Mouse (Mus musculus) skeletal muscle tissue, postnatal 0 days (tissue): ENCODE results near the gene Lmnb2. TPM values are rescaled to one million over a fixed set of nuclear protein-coding genes. Genes with fewer than 3 reads are reported as not detected.

Source experiments
- polyA plus RNA-seq: library from polyadenylated mRNA; unstranded; fragments of >200 nt; fragmentation: Nextera tagmentation; extraction: Ambion mirVana; gene quantifications from 2 replicates; pipeline ENCODE4 v1.2.1, GENCODE M21; 2015

Gene Lmnb2
- polyA plus RNA-seq: 23.4 and 25.6 TPM in 2 replicates

DNA sequence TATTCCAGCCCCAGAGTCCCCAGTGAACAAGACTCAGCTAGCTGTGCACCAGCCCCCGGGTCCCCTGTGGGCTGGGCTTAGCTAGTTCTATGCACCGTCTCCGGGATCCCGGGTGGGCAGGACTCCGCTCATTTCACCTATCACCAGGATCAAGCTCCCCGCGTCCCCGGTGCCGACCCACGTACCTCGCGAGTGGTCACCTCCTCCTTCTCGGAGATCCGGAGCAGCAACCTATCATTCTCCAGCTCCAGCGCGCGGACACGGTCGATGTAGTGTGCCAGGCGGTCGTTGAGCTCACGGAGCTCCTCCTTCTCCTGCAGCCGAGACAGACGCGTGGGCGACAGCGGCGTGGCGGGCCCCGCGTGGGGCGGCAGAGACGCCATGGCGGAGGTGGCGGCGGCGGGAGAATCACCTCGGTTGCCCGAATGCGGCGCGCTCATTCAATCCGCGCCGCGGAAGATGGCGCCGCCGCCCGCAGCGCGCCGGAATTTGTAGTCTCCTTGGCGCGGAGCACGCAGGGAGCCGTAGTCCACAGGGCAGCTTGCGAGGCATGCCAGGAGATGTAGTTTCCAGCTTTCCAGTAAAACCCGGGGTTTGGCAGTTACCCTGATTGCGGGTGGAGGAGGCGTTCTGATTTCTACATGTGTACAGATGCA lies at the start of gene Lmnb2:
Gene Lmnb2 (minus strand): TSS at position 467 of the 656 bp plus-strand sequence.

DNA sequence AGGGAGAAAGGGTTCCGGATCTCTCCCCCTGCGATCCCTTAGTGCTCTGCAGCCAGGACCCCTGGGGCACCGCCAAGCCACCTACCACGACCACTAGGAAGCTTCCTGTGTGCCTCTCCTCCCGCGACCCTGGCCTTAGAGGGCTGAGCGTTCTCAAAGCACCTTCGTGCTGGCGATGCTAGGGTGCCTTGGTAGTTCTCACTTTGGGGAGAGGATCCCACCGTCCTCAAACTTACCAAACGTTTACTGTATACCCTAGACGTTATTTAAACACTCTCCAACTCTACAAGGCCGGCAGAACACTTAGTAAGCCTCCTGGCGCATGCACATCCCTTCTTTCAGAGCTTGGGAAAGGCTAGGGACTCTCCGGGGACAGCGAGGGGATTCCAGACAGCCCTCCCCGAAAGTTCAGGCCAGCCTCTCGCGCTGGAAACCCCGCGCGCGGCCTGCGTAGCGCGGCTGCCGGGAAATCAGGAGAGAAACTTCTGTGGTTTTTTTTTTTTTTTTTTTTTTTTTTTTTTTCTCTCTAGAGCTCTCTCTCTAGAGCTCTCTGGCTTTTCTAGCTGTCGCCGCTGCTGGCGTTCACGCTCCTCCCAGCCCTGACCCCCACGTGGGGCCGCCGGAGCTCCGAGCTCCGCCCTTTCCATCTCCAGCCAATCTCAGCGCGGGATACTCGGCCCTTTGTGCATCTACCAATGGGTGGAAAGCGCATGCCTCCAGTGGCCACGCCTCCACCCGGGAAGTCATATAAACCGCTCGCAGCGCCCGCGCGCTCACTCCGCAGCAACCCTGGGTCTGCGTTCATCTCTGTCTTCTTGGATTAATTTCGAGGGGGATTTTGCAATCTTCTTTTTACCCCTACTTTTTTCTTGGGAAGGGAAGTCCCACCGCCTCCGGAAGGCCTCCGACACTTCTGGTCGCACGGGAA lies 11.5 kb upstream of the Lmnb2 start, which contains the start of gene Gadd45b:
Gene Gadd45b (plus strand): TSS at position 775 of the 928 bp plus-strand sequence.

DNA sequence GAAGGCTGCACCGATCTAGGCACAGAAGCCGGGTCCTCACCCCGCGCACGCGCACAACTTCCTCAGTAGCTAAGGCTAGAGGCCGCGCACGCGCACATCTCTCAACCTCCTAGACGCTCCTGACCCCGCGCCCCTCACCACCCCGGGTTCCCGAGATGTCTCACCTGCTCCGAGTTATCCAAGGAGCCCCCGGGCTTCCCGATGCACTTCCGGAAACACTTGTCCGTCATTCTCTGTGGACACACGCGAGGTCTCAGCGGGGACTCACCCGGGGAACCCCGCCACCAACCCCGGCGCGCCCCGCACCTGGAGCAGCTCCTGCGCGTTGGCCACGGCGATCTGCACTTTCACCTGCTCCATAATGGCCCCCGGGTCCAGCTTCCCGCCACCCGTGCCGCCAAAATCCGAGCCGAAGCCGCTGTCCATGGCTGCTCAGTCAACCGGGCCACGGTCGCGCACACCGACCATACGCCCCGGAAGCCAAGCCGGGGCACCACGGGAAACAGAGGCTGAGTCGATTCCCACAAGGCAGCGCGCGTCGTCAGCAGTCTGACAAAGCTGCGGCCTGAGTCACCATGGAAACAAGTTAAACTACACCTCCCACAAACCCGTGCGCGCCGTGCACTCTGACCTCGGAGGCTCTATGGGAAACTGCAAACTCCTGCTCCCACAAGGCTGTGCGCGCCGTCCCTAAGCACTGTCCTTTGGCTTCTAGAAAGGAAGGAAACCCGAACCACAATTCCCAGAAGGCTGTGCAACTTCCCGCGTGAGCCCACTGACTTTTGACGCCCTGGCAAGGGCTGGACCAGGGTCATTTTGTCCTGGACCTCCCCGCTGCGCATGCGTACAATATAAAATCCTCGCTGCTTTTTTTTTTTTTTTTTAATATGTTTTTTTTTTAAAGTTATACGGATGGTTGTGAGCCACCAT lies 17.5 kb downstream of the Lmnb2 start, which contains the start of gene Timm13:
Gene Timm13 (minus strand): TSS at position 652 of the 930 bp plus-strand sequence.

DNA sequence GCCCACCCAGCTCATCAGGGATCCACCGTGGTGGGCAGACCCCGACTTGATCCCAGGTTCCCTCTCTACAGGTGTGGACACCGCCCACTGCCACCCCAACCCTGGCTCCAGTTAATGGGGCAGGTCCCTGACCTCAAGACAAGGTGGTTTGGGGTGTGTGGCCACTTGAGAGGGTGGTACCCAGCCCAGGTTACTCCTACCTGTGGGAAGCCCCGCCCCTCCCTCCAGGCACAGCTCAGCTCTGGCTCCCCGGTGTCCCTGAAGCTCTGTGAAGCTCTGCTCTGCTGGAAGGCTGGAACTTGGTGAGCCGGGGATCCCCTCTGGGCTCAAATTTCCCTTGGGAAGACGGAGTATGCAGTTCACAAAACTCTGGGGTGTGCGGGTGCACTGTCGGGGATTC lies 46.5 kb downstream of the Lmnb2 start, which contains the start of gene Tmprss9:
Gene Tmprss9 (plus strand): TSS at position 268 of the 400 bp plus-strand sequence.

DNA sequence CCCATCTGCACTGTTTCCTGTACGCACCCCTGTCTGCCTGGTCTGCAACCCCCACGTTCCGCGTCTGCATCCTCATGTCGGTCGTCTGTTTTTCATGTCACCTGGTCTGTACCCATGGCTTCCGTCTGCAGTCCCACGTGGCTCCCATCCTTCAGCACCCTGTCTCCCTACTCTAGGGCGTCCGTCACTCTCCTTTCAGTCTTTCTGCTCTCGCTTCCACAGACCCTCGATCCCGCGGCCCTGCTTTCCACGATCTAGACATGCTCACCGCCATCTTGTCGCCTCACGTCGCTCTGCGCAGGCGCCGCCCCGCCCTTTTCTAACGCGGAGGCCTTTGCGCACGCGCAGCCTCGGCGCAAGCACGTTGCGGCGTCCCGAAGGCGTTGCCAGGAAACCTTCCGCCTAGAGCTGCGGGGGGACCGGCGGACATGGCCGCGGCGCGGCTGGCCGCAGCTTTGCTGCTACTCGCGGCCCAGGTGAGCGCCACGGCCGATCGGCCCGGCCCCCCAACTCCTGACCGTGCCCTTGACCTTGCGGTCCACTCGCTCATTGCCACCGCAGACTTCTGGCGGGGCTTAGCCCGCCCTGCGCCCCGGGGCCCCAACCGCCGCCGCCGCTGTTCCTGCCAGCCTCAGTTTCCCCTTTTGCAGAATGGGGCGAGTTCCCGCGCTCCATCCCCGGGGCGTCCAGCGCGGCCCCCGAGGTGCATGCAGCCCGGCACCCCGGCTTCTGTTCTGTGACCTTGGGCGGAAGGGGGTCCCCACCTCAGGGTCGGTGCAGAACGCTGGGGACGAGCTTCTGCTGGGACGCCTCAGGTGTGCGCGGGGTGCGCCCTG lies 62.9 kb downstream of the Lmnb2 start, which contains the start of the genes Lsm7 and Sppl2b:
Gene Lsm7 (minus strand): TSS at position 297 of the 836 bp plus-strand sequence.
Gene Sppl2b (plus strand): TSS at position 363 of the 836 bp plus-strand sequence.

Other genes with a start within 250 kb of the Lmnb2 start
- gene Mknk2, start 240.1 kb downstream of the Lmnb2 start, polyA plus RNA-seq: 132 and 139 TPM in 2 replicates
- 19.4 and 20.4 TPM in 2 replicates for gene Mob3a, start 216.3 kb downstream of the Lmnb2 start, polyA plus RNA-seq
- gene Izumo4, start 216.1 kb downstream of the Lmnb2 start, polyA plus RNA-seq: 7.5 and 10.2 TPM in 2 replicates
- gene Ap3d1, start 176.0 kb downstream of the Lmnb2 start, polyA plus RNA-seq: 31.6 and 35.9 TPM in 2 replicates
- 8.6 and 10.6 TPM in 2 replicates for gene Dot1l, start 163.0 kb downstream of the Lmnb2 start, polyA plus RNA-seq
- gene Sf3a2, start 120.0 kb downstream of the Lmnb2 start, polyA plus RNA-seq: 28.5 and 34.2 TPM in 2 replicates
- gene Plekhj1, start 119.6 kb downstream of the Lmnb2 start, polyA plus RNA-seq: 44.2 and 55.6 TPM in 2 replicates
- not detected in 2 replicates for gene Amh, start 113.0 kb downstream of the Lmnb2 start, polyA plus RNA-seq
- 278 and 284 TPM in 2 replicates for gene Jsrp1, start 104.7 kb downstream of the Lmnb2 start, polyA plus RNA-seq
- 1,304 and 1,343 TPM in 2 replicates for gene Oaz1, start 91.6 kb downstream of the Lmnb2 start, polyA plus RNA-seq
- 8.9 and 10.0 TPM in 2 replicates for gene Lingo3, start 74.2 kb downstream of the Lmnb2 start, polyA plus RNA-seq
- 171 and 175 TPM in 2 replicates for gene Lsm7, start 63.0 kb downstream of the Lmnb2 start, polyA plus RNA-seq
- gene Sppl2b, start 63.0 kb downstream of the Lmnb2 start, polyA plus RNA-seq: 20.0 and 20.7 TPM in 2 replicates
- gene Tmprss9, start 46.4 kb downstream of the Lmnb2 start, polyA plus RNA-seq: not detected in 2 replicates
- gene Timm13, start 17.3 kb downstream of the Lmnb2 start, polyA plus RNA-seq: 239 and 241 TPM in 2 replicates
- gene Gadd45b, start 11.8 kb upstream of the Lmnb2 start, polyA plus RNA-seq: 24.5 and 29.0 TPM in 2 replicates
- 1.6 TPM in 2 replicates for gene Gng7, start 96.7 kb upstream of the Lmnb2 start, polyA plus RNA-seq
- gene Diras1, start 107.4 kb upstream of the Lmnb2 start, polyA plus RNA-seq: 0.06 TPM in 1 of 2 replicates, not detected in the other
- 7.3 and 9.2 TPM in 2 replicates for gene Slc39a3, start 119.2 kb upstream of the Lmnb2 start, polyA plus RNA-seq
- gene Sgta, start 141.9 kb upstream of the Lmnb2 start, polyA plus RNA-seq: 117 and 131 TPM in 2 replicates
- 34.9 and 40.3 TPM in 2 replicates for gene Thop1, start 151.8 kb upstream of the Lmnb2 start, polyA plus RNA-seq
- 0.54 and 1.2 TPM in 2 replicates for gene Creb3l3, start 180.6 kb upstream of the Lmnb2 start, polyA plus RNA-seq
- 143 and 155 TPM in 2 replicates for gene Map2k2, start 187.7 kb upstream of the Lmnb2 start, polyA plus RNA-seq
- 29.7 and 34.0 TPM in 2 replicates for gene Zbtb7a, start 217.0 kb upstream of the Lmnb2 start, polyA plus RNA-seq
- gene Pias4, start 249.7 kb upstream of the Lmnb2 start, polyA plus RNA-seq: 20.9 and 22.3 TPM in 2 replicates